Mouse (Mus musculus) forebrain, embryonic 11.5 days (tissue): ENCODE measurements at regions not wholly inside any gene's neighbourhood (a gene's known extent, or its start where the extent isn't known, plus 50 kb on each side); places are given as distances from the start of the nearest gene placed in this dataset.

ENCODE experiments used
- ATAC-seq: fragments of 200-750 bp; cut with Nextera tagmentation; replicated peaks from 2 replicates; pipeline ENCODE4 v1.8.0; 2017; ENCODE audit warnings: moderate TSS enrichment; ENCODE audit not compliant: low FRiP score
- DNase-seq: peaks from one replicate; pipeline ENCODE4 v3.0.0-alpha.2; 2017; ENCODE audit warnings: low spot score
- H3K27ac ChIP-seq: fragments of 300-500 bp; sonication (generic); 2 replicates; pipeline ENCODE4 v1.5.1; 2014; ENCODE audit warnings: low read depth, low read length
- H3K27me3 ChIP-seq: fragments of 300-500 bp; sonication (generic); 2 replicates; pipeline ENCODE4 v1.6.1; 2014; ENCODE audit warnings: mild to moderate bottlenecking, low read length, mixed read lengths; ENCODE audit not compliant: control insufficient read depth, insufficient read depth
- H3K36me3 ChIP-seq: fragments of 300-500 bp; sonication (generic); 2 replicates; pipeline ENCODE4 v1.6.1; 2014; ENCODE audit warnings: mild to moderate bottlenecking, low read length, moderate library complexity, mixed read lengths; ENCODE audit not compliant: control insufficient read depth, insufficient read depth
- H3K4me1 ChIP-seq: fragments of 300-500 bp; sonication (generic); replicated peaks from 2 replicates; pipeline ENCODE4 v1.6.1; 2014; ENCODE audit warnings: low read length, mixed read lengths; ENCODE audit not compliant: control insufficient read depth, insufficient read depth
- H3K4me2 ChIP-seq: fragments of 300-500 bp; sonication (generic); 2 replicates; pipeline ENCODE4 v1.6.1; 2014; ENCODE audit warnings: low read depth, mild to moderate bottlenecking, low read length, moderate library complexity, mixed read lengths; ENCODE audit not compliant: severe bottlenecking
- H3K4me3 ChIP-seq: fragments of 300-500 bp; sonication (generic); 2 replicates; pipeline ENCODE4 v1.5.1; 2014; ENCODE audit warnings: low read depth, low read length
- H3K9ac ChIP-seq: fragments of 300-500 bp; sonication (generic); 2 replicates; pipeline ENCODE4 v1.6.1; 2014; ENCODE audit warnings: low read length
- H3K9me3 ChIP-seq: fragments of 300-500 bp; sonication (generic); 2 replicates; pipeline ENCODE4 v1.6.1; 2016; ENCODE audit warnings: low read length, mixed read lengths; ENCODE audit not compliant: control insufficient read depth
- WGBS: fragments of 180-500 bp; shearing (Covaris S2); extraction: QIAGEN DNeasy Blood & Tissue Kit; methylation state at CpG from one replicate; pipeline ENCODE4 v1.1.7; 2014; 5-methylcytosine and 5-hydroxymethylcytosine counted together

GRCm38 (mm10) chr14:110047748-110048147 lies 707.2 kb downstream of the Slitrk6 start:
- H3K9me3 ChIP-seq, result no peaks in the 10 kb centered on the region
- 87% methylated on average over 3 of the region's 3 CpGs for WGBS
- no peaks in the 10 kb centered on the region for H3K4me1 ChIP-seq
- H3K27me3 ChIP-seq, result no peaks in the 10 kb centered on the region
- no peak for DNase-seq
- ATAC-seq, result 0 out of 2 replicates have a peak, but pooled peaks have one; percentile 30
- H3K27ac ChIP-seq, result no peak overlapping the region
- H3K9ac ChIP-seq, result no peak overlapping the region
- H3K4me2 ChIP-seq, result no peak overlapping the region
- H3K4me3 ChIP-seq, result no peak overlapping the region
- no peaks in the 10 kb centered on the region for H3K36me3 ChIP-seq

- Histone ChIP-seq H3K4me1 (no peaks in the 10 kb centered on the region), H3K27me3 (no peaks in the 10 kb centered on the region), H3K9ac (no peak overlapping the region), H3K4me2 (no peak overlapping the region), H3K4me3 (no peak overlapping the region), H3K27ac (no peak overlapping the region), H3K9me3 (no peaks in the 10 kb centered on the region), H3K36me3 (no peaks in the 10 kb centered on the region)
- ATAC-seq (no peak), DNase-seq (no peak)
These were observed 711.7 kb downstream of the Slitrk6 start for GRCm38 (mm10) chr14:110043211-110043610.

- H3K27me3 ChIP-seq, result no peaks in the 10 kb centered on the region
- H3K9me3 ChIP-seq, result no peaks in the 10 kb centered on the region
- no peak for DNase-seq
- no peak overlapping the region for H3K27ac ChIP-seq
- no peak for ATAC-seq
- no peak overlapping the region for H3K9ac ChIP-seq
- H3K4me1 ChIP-seq, result no peaks in the 10 kb centered on the region
- H3K4me2 ChIP-seq, result no peak overlapping the region
- H3K4me3 ChIP-seq, result no peak overlapping the region
- WGBS, result 84% methylated on average over 3 of the region's 3 CpGs
- no peaks in the 10 kb centered on the region for H3K36me3 ChIP-seq
These were observed 733.1 kb downstream of the Slitrk6 start for GRCm38 (mm10) chr14:110021812-110022211.

GRCm38 (mm10) chr14:110015126-110015525 lies 739.8 kb downstream of the Slitrk6 start:
- ATAC-seq (no peak), DNase-seq (no peak)
- H3K4me3 ChIP-seq, result no peak overlapping the region
- no peak overlapping the region for H3K9ac ChIP-seq
- no peaks in the 10 kb centered on the region for H3K9me3 ChIP-seq
- no peak overlapping the region for H3K4me2 ChIP-seq
- H3K27me3 ChIP-seq, result no peaks in the 10 kb centered on the region
- H3K27ac ChIP-seq, result no peak overlapping the region
- H3K36me3 ChIP-seq, result no peaks in the 10 kb centered on the region
- 82% methylated on average over 2 of the region's 2 CpGs for WGBS
- H3K4me1 ChIP-seq, result no peaks in the 10 kb centered on the region

- Histone ChIP-seq H3K4me2 (no peak overlapping the region), H3K9ac (no peak overlapping the region), H3K9me3 (no peaks in the 10 kb centered on the region), H3K36me3 (no peaks in the 10 kb centered on the region), H3K27me3 (no peaks in the 10 kb centered on the region), H3K4me1 (no peaks in the 10 kb centered on the region), H3K27ac (no peak overlapping the region), H3K4me3 (no peak overlapping the region)
- DNase-seq (no peak), ATAC-seq (no peak)
- 90% methylated on average over 1 of the region's 1 CpGs for WGBS
These were observed 741.7 kb downstream of the Slitrk6 start for GRCm38 (mm10) chr14:110013229-110013628.

- no peak overlapping the region for H3K4me3 ChIP-seq
- no peaks in the 10 kb centered on the region for H3K27me3 ChIP-seq
- DNase-seq (no peak), ATAC-seq (no peak)
- H3K4me1 ChIP-seq, result no peaks in the 10 kb centered on the region
- H3K36me3 ChIP-seq, result no peaks in the 10 kb centered on the region
- no peaks in the 10 kb centered on the region for H3K9me3 ChIP-seq
- 81% methylated on average over 6 of the region's 6 CpGs for WGBS
- no peak overlapping the region for H3K4me2 ChIP-seq
- no peak overlapping the region for H3K27ac ChIP-seq
- H3K9ac ChIP-seq, result no peak overlapping the region
These were observed 747.8 kb downstream of the Slitrk6 start for GRCm38 (mm10) chr14:110007159-110007558.

GRCm38 (mm10) chr14:109985026-109985425 lies 769.9 kb downstream of the Slitrk6 start:
- DNase-seq (no peak), ATAC-seq (no peak)
- H3K9me3 ChIP-seq, result no peaks in the 10 kb centered on the region
- H3K36me3 ChIP-seq, result no peaks in the 10 kb centered on the region
- WGBS, result 77% methylated on average over 4 of the region's 4 CpGs
- H3K27me3 ChIP-seq, result no peaks in the 10 kb centered on the region
- H3K4me1 ChIP-seq, result no peaks in the 10 kb centered on the region
- H3K27ac ChIP-seq, result no peak overlapping the region
- H3K4me3 ChIP-seq, result no peak overlapping the region
- H3K9ac ChIP-seq, result no peak overlapping the region
- H3K4me2 ChIP-seq, result no peak overlapping the region

- no peaks in the 10 kb centered on the region for H3K4me1 ChIP-seq
- ATAC-seq (no peak), DNase-seq (no peak)
- H3K9ac ChIP-seq, result no peak overlapping the region
- no peaks in the 10 kb centered on the region for H3K27me3 ChIP-seq
- WGBS, result 86% methylated on average over 3 of the region's 3 CpGs
- H3K9me3 ChIP-seq, result no peaks in the 10 kb centered on the region
- H3K27ac ChIP-seq, result no peak overlapping the region
- H3K4me2 ChIP-seq, result no peak overlapping the region
- no peaks in the 10 kb centered on the region for H3K36me3 ChIP-seq
- H3K4me3 ChIP-seq, result no peak overlapping the region
These were observed 796.9 kb downstream of the Slitrk6 start for GRCm38 (mm10) chr14:109958008-109958407.

- Histone ChIP-seq H3K4me1 (no peaks in the 10 kb centered on the region), H3K27me3 (no peaks in the 10 kb centered on the region), H3K36me3 (no peaks in the 10 kb centered on the region), H3K4me2 (no peak overlapping the region), H3K4me3 (no peak overlapping the region), H3K9ac (no peak overlapping the region), H3K27ac (no peak overlapping the region), H3K9me3 (no peaks in the 10 kb centered on the region)
- DNase-seq (no peak), ATAC-seq (no peak)
- WGBS, result 72% methylated on average over 4 of the region's 4 CpGs
These were observed 813.0 kb downstream of the Slitrk6 start for GRCm38 (mm10) chr14:109941944-109942343.
